Mouse (Mus musculus): ENCODE data around the gene Poln. TPM values are rescaled to one million over a fixed set of nuclear protein-coding genes. Genes with fewer than 3 reads are reported as not detected.

Poln gene
- polyA plus RNA-seq (2016; fragmentation: Nextera tagmentation; extraction: Ambion mirVana) = 0.31 and 0.61 TPM in 2 replicates

GRCm38 (mm10) chr5:34168950-34169891, at the start of gene Poln, which contains the start of gene Haus3:
Gene Poln, minus strand, starts transcription at chr5:34169448.
Gene Haus3, minus strand, starts transcription at chr5:34169527.
- peak within 1 kb of the TSS; percentile 75 for H3K9ac ChIP-seq
- H3K9me3 ChIP-seq = no peaks in the 10 kb centered on the region
- peaks cover 9% of the 10 kb centered on the region for H3K4me1 ChIP-seq
- H3K36me3 ChIP-seq = peaks cover 17% of the 10 kb centered on the region
- ATAC-seq (ENCODE audit: low FRiP score, low read depth) = peak; percentile 99
- H3K27ac ChIP-seq = peak within 1 kb of the TSS; percentile 67
- under 1% methylated on average over 57 of the region's 57 CpGs for WGBS
- no peaks in the 10 kb centered on the region for H3K27me3 ChIP-seq (replicated peaks)
- H3K4me3 ChIP-seq = peak within 1 kb of the TSS; percentile 68
- peak within 1 kb of the TSS; percentile 65 for H3K4me2 ChIP-seq (replicated peaks)

GRCm38 (mm10) chr5:34218672-34219071, 49.4 kb upstream of the Poln start:
- no peak for ATAC-seq (ENCODE audit: low FRiP score, low read depth)
- WGBS = 83% methylated on average over 5 of the region's 5 CpGs

GRCm38 (mm10) chr5:34217756-34218155, 48.5 kb upstream of the Poln start:
- Histone ChIP-seq H3K4me1 (no peaks in the 10 kb centered on the region), H3K9me3 (no peaks in the 10 kb centered on the region), H3K9ac (no peak overlapping the region), H3K27me3 (replicated peaks) (no peaks in the 10 kb centered on the region), H3K4me2 (replicated peaks) (no peak overlapping the region), H3K4me3 (no peak overlapping the region), H3K27ac (no peak overlapping the region), H3K36me3 (no peaks in the 10 kb centered on the region; the same call in 1 of the 2 replicates)
- ATAC-seq (ENCODE audit: low FRiP score, low read depth) = no peak
- 72% methylated on average over 9 of the region's 9 CpGs for WGBS

More at GRCm38 (mm10) chr5:34218672-34219071, 49.4 kb upstream of the Poln start:
- no peaks in the 10 kb centered on the region for H3K36me3 ChIP-seq
- H3K4me2 ChIP-seq (replicated peaks) = no peak overlapping the region
- no peaks in the 10 kb centered on the region for H3K4me1 ChIP-seq
- no peak overlapping the region for H3K9ac ChIP-seq
- no peak overlapping the region for H3K4me3 ChIP-seq
- H3K27ac ChIP-seq = no peak overlapping the region
- no peaks in the 10 kb centered on the region for H3K27me3 ChIP-seq (replicated peaks)
- H3K9me3 ChIP-seq = no peaks in the 10 kb centered on the region

- Histone ChIP-seq H3K9ac (no peak overlapping the region), H3K4me1 (no peaks in the 10 kb centered on the region), H3K4me2 (replicated peaks) (no peak overlapping the region), H3K27ac (no peak overlapping the region), H3K36me3 (no peaks in the 10 kb centered on the region; the same call in 1 of the 2 replicates), H3K4me3 (no peak overlapping the region), H3K9me3 (no peaks in the 10 kb centered on the region), H3K27me3 (replicated peaks) (no peaks in the 10 kb centered on the region)
- 86% methylated on average over 7 of the region's 7 CpGs for WGBS
- no peak for ATAC-seq (ENCODE audit: low FRiP score, low read depth)
These were observed 46.8 kb upstream of the Poln start for GRCm38 (mm10) chr5:34216025-34216424.

- no peaks in the 10 kb centered on the region for H3K4me1 ChIP-seq
- H3K4me2 ChIP-seq (replicated peaks) = no peak overlapping the region
- WGBS = 85% methylated on average over 8 of the region's 8 CpGs
- H3K27ac ChIP-seq = no peak overlapping the region
- ATAC-seq (ENCODE audit: low FRiP score, low read depth) = no peak
- H3K4me3 ChIP-seq = no peak overlapping the region
- H3K36me3 ChIP-seq = no peaks in the 10 kb centered on the region; the same call in 1 of the 2 replicates
- H3K27me3 ChIP-seq (replicated peaks) = no peaks in the 10 kb centered on the region
- H3K9ac ChIP-seq = no peak overlapping the region
- H3K9me3 ChIP-seq = no peaks in the 10 kb centered on the region
These were observed 44.4 kb upstream of the Poln start for GRCm38 (mm10) chr5:34213659-34214058.

GRCm38 (mm10) chr5:34210279-34210678, 41.0 kb upstream of the Poln start:
- no peak overlapping the region for H3K27ac ChIP-seq
- no peaks in the 10 kb centered on the region for H3K9me3 ChIP-seq
- no peaks in the 10 kb centered on the region for H3K4me1 ChIP-seq
- WGBS = 0% methylated on average over 1 of the region's 1 CpGs
- no peak overlapping the region for H3K4me3 ChIP-seq
- H3K9ac ChIP-seq = no peak overlapping the region
- H3K27me3 ChIP-seq (replicated peaks) = no peaks in the 10 kb centered on the region
- ATAC-seq (ENCODE audit: low FRiP score, low read depth) = peak; percentile 58; the same call in 1 of the 2 replicates
- no peaks in the 10 kb centered on the region; the same call in 1 of the 2 replicates for H3K36me3 ChIP-seq
- H3K4me2 ChIP-seq (replicated peaks) = no peak overlapping the region

- WGBS = 73% methylated on average over 3 of the region's 3 CpGs
- no peak overlapping the region for H3K9ac ChIP-seq
- H3K27ac ChIP-seq = no peak overlapping the region
- no peaks in the 10 kb centered on the region for H3K27me3 ChIP-seq (replicated peaks)
- H3K4me1 ChIP-seq = no peaks in the 10 kb centered on the region
- no peaks in the 10 kb centered on the region for H3K36me3 ChIP-seq
- H3K4me2 ChIP-seq (replicated peaks) = no peak overlapping the region
- H3K9me3 ChIP-seq = no peaks in the 10 kb centered on the region
- ATAC-seq (ENCODE audit: low FRiP score, low read depth) = no peak
- no peak overlapping the region for H3K4me3 ChIP-seq
These were observed 38.3 kb upstream of the Poln start for GRCm38 (mm10) chr5:34207503-34207902.

- Histone ChIP-seq H3K4me1 (no peaks in the 10 kb centered on the region), H3K27me3 (replicated peaks) (no peaks in the 10 kb centered on the region), H3K4me2 (replicated peaks) (no peak overlapping the region), H3K36me3 (no peaks in the 10 kb centered on the region), H3K9ac (no peak overlapping the region), H3K27ac (no peak overlapping the region), H3K4me3 (no peak overlapping the region), H3K9me3 (no peaks in the 10 kb centered on the region)
- ATAC-seq (ENCODE audit: low FRiP score, low read depth) = no peak
- whole genome bisulfite sequencing = 82% methylated on average over 2 of the region's 2 CpGs
These were observed 36.5 kb upstream of the Poln start for GRCm38 (mm10) chr5:34205788-34206187.

- H3K4me1 ChIP-seq = no peaks in the 10 kb centered on the region
- no peaks in the 10 kb centered on the region for H3K9me3 ChIP-seq
- H3K27ac ChIP-seq = no peak overlapping the region
- no peaks in the 10 kb centered on the region for H3K27me3 ChIP-seq (replicated peaks)
- no peak overlapping the region for H3K4me3 ChIP-seq
- H3K36me3 ChIP-seq = no peaks in the 10 kb centered on the region
- 90% methylated on average over 2 of the region's 2 CpGs for WGBS
- H3K4me2 ChIP-seq (replicated peaks) = no peak overlapping the region
- H3K9ac ChIP-seq = no peak overlapping the region
- ATAC-seq (ENCODE audit: low FRiP score, low read depth) = no peak
These were observed 35.7 kb upstream of the Poln start for GRCm38 (mm10) chr5:34204911-34205310.

GRCm38 (mm10) chr5:34202006-34202405, 32.8 kb upstream of the Poln start:
- H3K27me3 ChIP-seq (replicated peaks) = no peaks in the 10 kb centered on the region
- no peak for ATAC-seq (ENCODE audit: low FRiP score, low read depth)
- no peaks in the 10 kb centered on the region for H3K4me1 ChIP-seq
- no peak overlapping the region for H3K27ac ChIP-seq
- no peaks in the 10 kb centered on the region; the same call in 1 of the 2 replicates for H3K36me3 ChIP-seq
- H3K4me3 ChIP-seq = no peak overlapping the region
- no peak overlapping the region for H3K4me2 ChIP-seq (replicated peaks)
- H3K9me3 ChIP-seq = no peaks in the 10 kb centered on the region
- 95% methylated on average over 4 of the region's 4 CpGs for WGBS
- H3K9ac ChIP-seq = no peak overlapping the region

GRCm38 (mm10) chr5:34201396-34201795, 32.1 kb upstream of the Poln start:
- Histone ChIP-seq H3K4me2 (replicated peaks) (no peak overlapping the region), H3K9me3 (no peaks in the 10 kb centered on the region), H3K4me3 (no peak overlapping the region), H3K27ac (no peak overlapping the region), H3K9ac (no peak overlapping the region), H3K27me3 (replicated peaks) (no peaks in the 10 kb centered on the region), H3K36me3 (no peaks in the 10 kb centered on the region; the same call in 1 of the 2 replicates), H3K4me1 (no peaks in the 10 kb centered on the region)
- WGBS = 69% methylated on average over 2 of the region's 2 CpGs
- no peak for ATAC-seq (ENCODE audit: low FRiP score, low read depth)

GRCm38 (mm10) chr5:34198615-34199014, 29.4 kb upstream of the Poln start:
- H3K36me3 ChIP-seq = no peaks in the 10 kb centered on the region; the same call in 1 of the 2 replicates
- H3K9ac ChIP-seq = no peak overlapping the region
- H3K4me1 ChIP-seq = no peaks in the 10 kb centered on the region
- H3K4me2 ChIP-seq (replicated peaks) = no peak overlapping the region
- ATAC-seq (ENCODE audit: low FRiP score, low read depth) = no peak
- no peaks in the 10 kb centered on the region for H3K9me3 ChIP-seq
- no peaks in the 10 kb centered on the region for H3K27me3 ChIP-seq (replicated peaks)
- H3K27ac ChIP-seq = no peak overlapping the region
- WGBS = 88% methylated on average over 6 of the region's 6 CpGs
- H3K4me3 ChIP-seq = no peak overlapping the region
